Comparison of ENCODE assay signal across 8 mouse cellular contexts in genomic region chr17:31657141-31657983, GRCm38 (mm10). TPM values are rescaled to one million over a fixed set of nuclear protein-coding genes. Genes with fewer than 3 reads are reported as not detected.
DNase-seq lines count a peak whose midpoint lies in the region; ATAC-seq and TF ChIP-seq lines count a peak whose summit lies in the region.

No protein-coding gene starts in this region.

- peaks cover 39% of the 10 kb centered on the region for H3K36me3 ChIP-seq in heart, embryonic 14.5 days (ENCODE audit: control insufficient read depth, insufficient read depth, low read length)
- H3K36me3 ChIP-seq in ES-E14 (ENCODE audit: control insufficient read depth, insufficient read depth, low read length, poor library complexity, severe bottlenecking), result peaks cover 36% of the 10 kb centered on the region
- H3K36me3 ChIP-seq in forebrain, postnatal 0 days (ENCODE audit: insufficient read depth), result peaks cover 31% of the 10 kb centered on the region
- peaks cover 49% of the 10 kb centered on the region for H3K36me3 ChIP-seq in midbrain, embryonic 10.5 days

- in situ Hi-C loops in ES-E14 (cut with MboI; ENCODE audit: low sequenced_read_pairs in 2 of 2, unreplicated experiment in 2 of 2), result no loop called here

- peak overlapping the region; percentile 87 to 97 for H3K4me3 ChIP-seq in heart, embryonic 14.5 days (ENCODE audit: control insufficient read depth in 1 of 2, insufficient read depth in 1 of 2, low read depth in 1 of 2, low read length in 2 of 2)
- peak overlapping the region; percentile 85 to 98 for H3K4me3 ChIP-seq in ES-E14 (ENCODE audit: insufficient read depth in 1 of 2, low read depth in 1 of 2, low read length in 2 of 2, poor library complexity in 1 of 2, severe bottlenecking in 1 of 2)
- H3K4me3 ChIP-seq in forebrain, postnatal 0 days (ENCODE audit: low read depth, low read length), result peak overlapping the region; percentile 99
- H3K4me3 ChIP-seq in midbrain, embryonic 10.5 days, result peak overlapping the region; percentile 91

- ATAC-seq in heart, embryonic 14.5 days (ENCODE audit: insufficient number of reproducible peaks, insufficient read depth, low FRiP score, low read depth), result no peak
- no peak for ATAC-seq in forebrain, postnatal 0 days

- WGBS in heart, embryonic 14.5 days, result 51% methylated on average over 12 of the region's 12 CpGs
- WGBS in forebrain, postnatal 0 days, result 53% methylated on average over 12 of the region's 12 CpGs
- WGBS in midbrain, embryonic 10.5 days, result 60% methylated on average over 12 of the region's 12 CpGs

- H3K27me3 ChIP-seq in heart, embryonic 14.5 days (ENCODE audit: control insufficient read depth, insufficient read depth, low read length), result no peaks in the 10 kb centered on the region
- no peaks in the 10 kb centered on the region for H3K27me3 ChIP-seq in forebrain, postnatal 0 days (ENCODE audit: insufficient read depth, low read length)
- H3K27me3 ChIP-seq in midbrain, embryonic 10.5 days (ENCODE audit: low read depth, poor library complexity, severe bottlenecking), result 0 out of 2 replicates have a peak, but pooled peaks cover 3% of the 10 kb centered on the region

- peaks cover 8 to 21% of the 10 kb centered on the region in 2 experiments for H3K4me1 ChIP-seq in heart, embryonic 14.5 days (ENCODE audit: control insufficient read depth in 2 of 2, insufficient read depth in 2 of 2, low read length in 2 of 2)
- peaks cover 0 to 13% of the 10 kb centered on the region in 2 experiments; a peak in 1 of 4 replicates for H3K4me1 ChIP-seq in ES-E14 (ENCODE audit: control insufficient read depth in 2 of 2, insufficient read depth in 2 of 2, low read length in 2 of 2, poor library complexity in 1 of 2)
- H3K4me1 ChIP-seq in forebrain, postnatal 0 days (ENCODE audit: insufficient read depth), result peaks cover 12% of the 10 kb centered on the region
- H3K4me1 ChIP-seq in midbrain, embryonic 10.5 days, result peaks cover 30% of the 10 kb centered on the region

- H3K4me2 ChIP-seq in heart, embryonic 14.5 days (ENCODE audit: low read length), result peak overlapping the region; percentile 93
- H3K4me2 ChIP-seq in forebrain, postnatal 0 days (ENCODE audit: low read depth), result peak overlapping the region; percentile 88

- DNase-seq in heart, adult 11 months, result no peak
- DNase-seq in ES-E14 (ENCODE audit: low read depth, low spot score), result no peak
- no peak for DNase-seq in forebrain, postnatal 0 days
- no peak for DNase-seq in midbrain, embryonic 10.5 days (ENCODE audit: low spot score)
- no peak for DNase-seq in layer of hippocampus, adult 18-20 months (ENCODE audit: low spot score in 2 of 2)
- no peak for DNase-seq in urinary bladder, postnatal 10 days (ENCODE audit: low spot score)
- no peak for DNase-seq in right cerebral cortex, postnatal 14 days

- peak overlapping the region in 1 of 2 experiments; percentile 84; a peak in 1 of 4 replicates for H3K27ac ChIP-seq in heart, embryonic 14.5 days (replicated peaks in 1 of 2; ENCODE audit: control insufficient read depth in 1 of 2, insufficient read depth in 1 of 2, low read depth in 2 of 2, low read length in 2 of 2)
- no peak overlapping the region for H3K27ac ChIP-seq in ES-E14 (ENCODE audit: insufficient read depth, low read depth, low read length, poor library complexity, severe bottlenecking)
- no peak overlapping the region for H3K27ac ChIP-seq in forebrain, postnatal 0 days (ENCODE audit: low read depth, low read length)
- peak overlapping the region; percentile 96 for H3K27ac ChIP-seq in midbrain, embryonic 10.5 days (replicated peaks)

- H3K9me3 ChIP-seq in heart, embryonic 14.5 days (ENCODE audit: control insufficient read depth, low read length), result no peaks in the 10 kb centered on the region
- no peaks in the 10 kb centered on the region for H3K9me3 ChIP-seq in ES-E14 (ENCODE audit: control insufficient read depth, insufficient read depth, low read depth, low read length)
- no peaks in the 10 kb centered on the region for H3K9me3 ChIP-seq in forebrain, postnatal 0 days (ENCODE audit: low read length)
- no peaks in the 10 kb centered on the region for H3K9me3 ChIP-seq in midbrain, embryonic 10.5 days (replicated peaks)

- peak overlapping the region; percentile 99 for H3K9ac ChIP-seq in heart, embryonic 14.5 days (ENCODE audit: low read length)
- H3K9ac ChIP-seq in ES-E14 (ENCODE audit: insufficient read depth, low read depth, low read length, poor library complexity, severe bottlenecking), result peak overlapping the region; percentile 99; the same call in 1 of the 2 replicates
- peak overlapping the region; percentile 86 for H3K9ac ChIP-seq in forebrain, postnatal 0 days

- no peak for TF ChIP-seq CTCF in forebrain, postnatal 0 days (IDR thresholded peaks at IDR 0.05; ENCODE audit: low read depth)

TF ChIP-seq in ES-E14, 5 proteins besides CTCF, POLR2A, EP300 and RAD21:
- TF ChIP-seq CHD2 (IDR thresholded peaks at IDR 0.05; ENCODE audit: low read depth, low read length) (no peak), ZC3H11A (IDR thresholded peaks at IDR 0.05; ENCODE audit: borderline replicate concordance, low read depth, low read length) (no peak), HCFC1 (IDR thresholded peaks at IDR 0.05; ENCODE audit: borderline replicate concordance, insufficient read depth, low read length) (no peak), MAFK (IDR thresholded peaks at IDR 0.05; ENCODE audit: insufficient read depth, low read depth, low read length) (no peak), ZNF384 (IDR thresholded peaks at IDR 0.05; ENCODE audit: low read depth, low read length) (no peak)

RNA-seq across cellular contexts. Expression of gene U2af1, which starts 1.3 kb away (rescaled TPM):
- 96.5 and 112 TPM in 2 replicates for polyA plus RNA-seq in heart, embryonic 14.5 days (2014; fragmentation: Nextera tagmentation; extraction: Ambion mirVana)
- total RNA-seq in ES-E14 (2012; rRNA removed), result 219 and 238 TPM in 2 replicates
- 86.4 and 102 TPM in 2 replicates for total RNA-seq in forebrain, postnatal 0 days (2014; rRNA removed)
- polyA plus RNA-seq in forebrain, postnatal 0 days (2015; fragmentation: Nextera tagmentation; extraction: Ambion mirVana), result 264 and 273 TPM in 2 replicates
- 449 and 476 TPM in 2 replicates for polyA plus RNA-seq in midbrain, embryonic 10.5 days (2016; fragmentation: Nextera tagmentation; extraction: Ambion mirVana)
- total RNA-seq in layer of hippocampus, adult 18-20 months (2021), result 100 to 1,000 TPM; 123 to 125 TPM

RNA-seq across cellular contexts. Expression of gene Cryaa, which starts 20.2 kb away (rescaled TPM):
- polyA plus RNA-seq in heart, embryonic 14.5 days (2014; fragmentation: Nextera tagmentation; extraction: Ambion mirVana), result not detected in 2 replicates
- 0.36 TPM in 1 of 2 replicates, not detected in the other for total RNA-seq in ES-E14 (2012; rRNA removed)
- total RNA-seq in forebrain, postnatal 0 days (2014; rRNA removed), result not detected in 2 replicates
- polyA plus RNA-seq in forebrain, postnatal 0 days (2015; fragmentation: Nextera tagmentation; extraction: Ambion mirVana), result 0.28 TPM in 1 of 2 replicates, not detected in the other
- not detected in 2 replicates for polyA plus RNA-seq in midbrain, embryonic 10.5 days (2016; fragmentation: Nextera tagmentation; extraction: Ambion mirVana)
- total RNA-seq in layer of hippocampus, adult 18-20 months (2021), result not detected

RNA-seq across cellular contexts. Expression of gene Cbs, which starts 20.3 kb away (rescaled TPM):
- polyA plus RNA-seq in heart, embryonic 14.5 days (2014; fragmentation: Nextera tagmentation; extraction: Ambion mirVana), result 0.96 and 1.0 TPM in 2 replicates
- 8.6 and 15.5 TPM in 2 replicates for total RNA-seq in ES-E14 (2012; rRNA removed)
- 18.6 and 20.2 TPM in 2 replicates for total RNA-seq in forebrain, postnatal 0 days (2014; rRNA removed)
- polyA plus RNA-seq in forebrain, postnatal 0 days (2015; fragmentation: Nextera tagmentation; extraction: Ambion mirVana), result 16.3 and 22.3 TPM in 2 replicates
- 0.94 and 1.9 TPM in 2 replicates for polyA plus RNA-seq in midbrain, embryonic 10.5 days (2016; fragmentation: Nextera tagmentation; extraction: Ambion mirVana)
- total RNA-seq in layer of hippocampus, adult 18-20 months (2021), result 10 to 100 TPM; 58.5 to 61.6 TPM
